Mouse (Mus musculus) myocyte (in vitro differentiated cells): Measurements from ENCODE around the gene Hoxc9. TPM values are rescaled to one million over a fixed set of nuclear protein-coding genes. Genes with fewer than 3 reads are reported as not detected.

Source experiments
- H3K27me3 ChIP-seq: one replicate; pipeline ENCODE4 v1.6.1; 2011; ENCODE audit not compliant: control insufficient read depth, insufficient read depth, insufficient read length
- H3K36me3 ChIP-seq: one replicate; pipeline ENCODE4 v1.6.1; 2011; ENCODE audit not compliant: control insufficient read depth, insufficient read depth
- H3K4me2 ChIP-seq: one replicate; pipeline ENCODE4 v1.6.1; 2011; ENCODE audit warnings: low read depth, control low read depth
- H3K4me3 ChIP-seq: one replicate; pipeline ENCODE4 v1.5.1; 2011; ENCODE audit warnings: mild to moderate bottlenecking, control low read depth, moderate library complexity
- H3K79me2 ChIP-seq: one replicate; pipeline ENCODE4 v1.6.1; 2011; ENCODE audit not compliant: control insufficient read depth, insufficient read depth
- H3ac ChIP-seq: one replicate; pipeline ENCODE4 v1.6.1; 2011; ENCODE audit not compliant: control insufficient read depth, insufficient read length
- CEBPB ChIP-seq: IDR thresholded peaks from 2 replicates; pipeline ENCODE4 v1.6.1; 2011; ENCODE audit warnings: mild to moderate bottlenecking, moderate library complexity; ENCODE audit not compliant: poor library complexity, insufficient read depth, severe bottlenecking
- E2F4 ChIP-seq: IDR thresholded peaks from one replicate; pipeline ENCODE4 v1.6.1; 2011; ENCODE audit warnings: mild to moderate bottlenecking, control low read depth, moderate library complexity; ENCODE audit not compliant: insufficient read depth
- MAX ChIP-seq: IDR thresholded peaks from one replicate; pipeline ENCODE4 v1.6.1; 2011; ENCODE audit warnings: low read depth, mild to moderate bottlenecking, control low read depth
- MYOD1 ChIP-seq, 3 experiments: IDR thresholded peaks; one replicate each; pipeline ENCODE4 v1.6.1; 2011; ENCODE audit warnings: control low read depth in 2 of 3, low read depth in 2 of 3, mild to moderate bottlenecking in 2 of 3, moderate library complexity in 1 of 3; ENCODE audit not compliant: insufficient read length in 2 of 3, control insufficient read depth in 1 of 3
- MYOG ChIP-seq, 3 experiments: IDR thresholded peaks; one replicate each; pipeline ENCODE4 v1.6.1; 2011; ENCODE audit warnings: control low read depth in 2 of 3, low read depth in 2 of 3, mild to moderate bottlenecking in 2 of 3; ENCODE audit not compliant: insufficient read length in 2 of 3, control insufficient read depth in 1 of 3, insufficient read depth in 1 of 3
- POLR2A ChIP-seq: IDR thresholded peaks from one replicate; pipeline ENCODE4 v1.6.1; 2011; ENCODE audit warnings: low read depth, mild to moderate bottlenecking, control low read depth, moderate library complexity; ENCODE audit not compliant: insufficient read length
- POLR2AphosphoS2 ChIP-seq: IDR thresholded peaks from one replicate; pipeline ENCODE4 v1.6.1; 2011; ENCODE audit warnings: low read depth, control low read depth; ENCODE audit not compliant: insufficient read length
- REST ChIP-seq: IDR thresholded peaks from one replicate; pipeline ENCODE4 v1.6.1; 2011; ENCODE audit warnings: mild to moderate bottlenecking, control low read depth, moderate library complexity; ENCODE audit not compliant: insufficient read depth, insufficient read length
- SRF ChIP-seq: IDR thresholded peaks from one replicate; pipeline ENCODE4 v1.6.1; 2011; ENCODE audit warnings: low read depth; ENCODE audit not compliant: control insufficient read depth, insufficient read length
- TCF12 ChIP-seq: IDR thresholded peaks from one replicate; pipeline ENCODE4 v1.6.1; 2011; ENCODE audit warnings: mild to moderate bottlenecking, control low read depth; ENCODE audit not compliant: poor library complexity, insufficient read depth, severe bottlenecking
- TCF3 ChIP-seq: IDR thresholded peaks from one replicate; pipeline ENCODE4 v1.6.1; 2011; ENCODE audit warnings: low read depth, control low read depth; ENCODE audit not compliant: insufficient read length
- USF1 ChIP-seq: IDR thresholded peaks from one replicate; pipeline ENCODE4 v1.6.1; 2011; ENCODE audit warnings: low read depth, mild to moderate bottlenecking, control low read depth, moderate library complexity
- polyA plus RNA-seq: library from polyadenylated mRNA; unstranded; fragments of >200 nt; fragmentation: generic; extraction: Trizol; gene quantifications from one replicate; pipeline ENCODE4 v1.2.1, GENCODE M21; 2012; ENCODE audit warnings: missing spikeins

The Hoxc9 gene
- polyA plus RNA-seq, 1 experiment = 10.5 TPM

- peak overlapping the region; percentile 37 for H3K4me2 ChIP-seq
- TF ChIP-seq CEBPB (no peak), REST (no peak), POLR2A (peak; percentile 11), MYOD1 (IDR thresholded peaks at IDR 0.05; ENCODE audit: control insufficient read depth in 1 of 3, insufficient read length in 2 of 3, low read depth in 2 of 3) (no peak), E2F4 (no peak), MYOG (IDR thresholded peaks at IDR 0.05; ENCODE audit: control insufficient read depth in 1 of 3, insufficient read depth in 1 of 3, insufficient read length in 2 of 3, low read depth in 2 of 3) (no peak), SRF (no peak), TCF3 (no peak), TCF12 (no peak), MAX (no peak), USF1 (no peak), POLR2AphosphoS2 (peak; percentile 53)
- peaks cover 59% of the 10 kb centered on the region for H3K79me2 ChIP-seq
- H3ac ChIP-seq = no peak overlapping the region
- H3K27me3 ChIP-seq = no peaks in the 10 kb centered on the region
- no peaks in the 10 kb centered on the region for H3K36me3 ChIP-seq
- H3K4me3 ChIP-seq = no peak overlapping the region
These were observed 11.0 kb downstream of the Hoxc9 start for GRCm38 (mm10) chr15:102987124-102987833.

- Histone ChIP-seq H3K79me2 (peaks cover 51% of the 10 kb centered on the region), H3ac (no peak overlapping the region), H3K27me3 (no peaks in the 10 kb centered on the region), H3K4me3 (no peak overlapping the region), H3K4me2 (no peak overlapping the region), H3K36me3 (no peaks in the 10 kb centered on the region)
- TF ChIP-seq MYOG (IDR thresholded peaks at IDR 0.05; ENCODE audit: control insufficient read depth in 1 of 3, insufficient read depth in 1 of 3, insufficient read length in 2 of 3, low read depth in 2 of 3) (no peak), REST (no peak), MAX (no peak), MYOD1 (IDR thresholded peaks at IDR 0.05; ENCODE audit: control insufficient read depth in 1 of 3, insufficient read length in 2 of 3, low read depth in 2 of 3) (no peak), SRF (no peak), POLR2AphosphoS2 (no peak)
These were observed 11.8 kb downstream of the Hoxc9 start for GRCm38 (mm10) chr15:102988078-102988477.

GRCm38 (mm10) chr15:102990461-102991397, 14.5 kb downstream of the Hoxc9 start, which contains the start of gene Hoxc8:
Gene Hoxc8, plus strand, starts transcription at chr15:102990607.
- no peak for TF ChIP-seq MYOD1 (IDR thresholded peaks at IDR 0.05; ENCODE audit: control insufficient read depth in 1 of 3, insufficient read length in 2 of 3, low read depth in 2 of 3)
- no peak for TF ChIP-seq POLR2A
- no peak for TF ChIP-seq TCF3
- no peak for TF ChIP-seq MYOG (IDR thresholded peaks at IDR 0.05; ENCODE audit: control insufficient read depth in 1 of 3, insufficient read depth in 1 of 3, insufficient read length in 2 of 3, low read depth in 2 of 3)
- no peak for TF ChIP-seq TCF12
- no peak for TF ChIP-seq CEBPB
- no peak for TF ChIP-seq POLR2AphosphoS2
- no peak for TF ChIP-seq E2F4
- no peak for TF ChIP-seq USF1
- no peak for TF ChIP-seq MAX
- TF ChIP-seq SRF = no peak
- no peak for TF ChIP-seq REST
- no peak within 1 kb of the TSS for H3ac ChIP-seq
- H3K27me3 ChIP-seq = no peaks in the 10 kb centered on the region
- no peaks in the 10 kb centered on the region for H3K36me3 ChIP-seq
- H3K4me2 ChIP-seq = no peak within 1 kb of the TSS
- H3K4me3 ChIP-seq = no peak within 1 kb of the TSS
- peaks cover 32% of the 10 kb centered on the region for H3K79me2 ChIP-seq

GRCm38 (mm10) chr15:102991782-102992181, 15.5 kb downstream of the Hoxc9 start:
- Histone ChIP-seq H3ac (no peak overlapping the region), H3K36me3 (no peaks in the 10 kb centered on the region), H3K4me2 (no peak overlapping the region), H3K79me2 (peaks cover 40% of the 10 kb centered on the region), H3K4me3 (no peak overlapping the region), H3K27me3 (no peaks in the 10 kb centered on the region)
- TF ChIP-seq MAX (no peak), POLR2A (no peak), USF1 (no peak), REST (no peak), TCF3 (no peak), CEBPB (no peak), MYOG (IDR thresholded peaks at IDR 0.05; ENCODE audit: control insufficient read depth in 1 of 3, insufficient read depth in 1 of 3, insufficient read length in 2 of 3, low read depth in 2 of 3) (no peak), TCF12 (no peak), SRF (no peak), E2F4 (no peak), MYOD1 (IDR thresholded peaks at IDR 0.05; ENCODE audit: control insufficient read depth in 1 of 3, insufficient read length in 2 of 3, low read depth in 2 of 3) (no peak), POLR2AphosphoS2 (no peak)
